27 mouse cellular contexts compared by ENCODE assay signal in genomic region chr2:51049101-51049833, GRCm38 (mm10).
DNase-seq lines count a peak whose midpoint lies in the region; ATAC-seq and TF ChIP-seq lines count a peak whose summit lies in the region.
"Had no signal": no experiment of that assay in that cellular context is flagged by ENCODE, and none has a peak within 500 bp of the region (broad histone marks: within the 10 kb centered on the region; RNA-seq: fewer than 3 reads in every experiment).

No protein-coding gene starts in this region.

- DNase-seq in midbrain, embryonic 10.5 days (ENCODE audit: low spot score): peak; percentile 10
- DNase-seq in ZHBTc4 (ENCODE audit: low read depth, low spot score): peak; percentile 70
- no peak for DNase-seq in gastrocnemius, adult 18-20 months (ENCODE audit: low spot score)
- no peak for DNase-seq in adrenal gland, postnatal 10 days
- DNase-seq: adrenal gland, adult 2 months; B cell, adult 2 months; cerebellum, adult 11-12 months; cerebellum, adult 9-11 months; embryo, embryonic 11 days; heart, postnatal 14 days; kidney, adult 9 months; kidney, postnatal 10 days; layer of hippocampus, postnatal 36 days; left cerebral cortex, postnatal 4 days; liver, postnatal 0 days; lung, postnatal 4 days; right cerebral cortex, postnatal 4 days; thymus, postnatal 4 days had no signal

- WGBS in midbrain, embryonic 10.5 days: 61% methylated on average over 8 of the region's 8 CpGs
- 57% methylated on average over 8 of the region's 8 CpGs for WGBS in midbrain, embryonic 16.5 days
- 51% methylated on average over 8 of the region's 8 CpGs for WGBS in intestine, postnatal 0 days

- no peaks in the 10 kb centered on the region for H3K27me3 ChIP-seq in midbrain, embryonic 10.5 days (ENCODE audit: low read depth, poor library complexity, severe bottlenecking)
- H3K27me3 ChIP-seq in midbrain, embryonic 16.5 days (ENCODE audit: control insufficient read depth, insufficient read depth, low read depth, low read length): no peaks in the 10 kb centered on the region
- H3K27me3 ChIP-seq in intestine, postnatal 0 days (replicated peaks; ENCODE audit: control insufficient read depth, insufficient read depth, low read length): no peaks in the 10 kb centered on the region
- H3K27me3 ChIP-seq: embryonic facial prominence, embryonic 13.5 days; liver, embryonic 12.5 days; megakaryocyte, embryonic 14.5 days; midbrain, embryonic 13.5 days; neural tube, embryonic 15.5 days; Patski had no signal

- H3K4me1 ChIP-seq in midbrain, embryonic 10.5 days: peaks cover 28% of the 10 kb centered on the region
- H3K4me1 ChIP-seq in midbrain, embryonic 16.5 days (ENCODE audit: control insufficient read depth, insufficient read depth, low read length): no peaks in the 10 kb centered on the region; the same call in 1 of the 2 replicates
- H3K4me1 ChIP-seq in intestine, postnatal 0 days (replicated peaks; ENCODE audit: control insufficient read depth, insufficient read depth, low read length): peaks cover 2% of the 10 kb centered on the region; the same call in 1 of the 2 replicates
- H3K4me1 ChIP-seq: liver, embryonic 12.5 days; megakaryocyte, embryonic 14.5 days; neural tube, embryonic 15.5 days had no signal

- no peak for ATAC-seq in midbrain, embryonic 16.5 days
- peak; percentile 83 for ATAC-seq in intestine, postnatal 0 days
- ATAC-seq: hindbrain, embryonic 16.5 days; liver, embryonic 12.5 days; liver, postnatal 0 days; midbrain, embryonic 13.5 days; Patski had no signal

- H3K4me2 ChIP-seq in midbrain, embryonic 16.5 days (ENCODE audit: low read length): no peak overlapping the region
- peak overlapping the region; percentile 14; the same call in 1 of the 2 replicates for H3K4me2 ChIP-seq in intestine, postnatal 0 days (replicated peaks; ENCODE audit: low read depth)
- H3K4me2 ChIP-seq: embryonic facial prominence, embryonic 13.5 days; liver, embryonic 12.5 days; midbrain, embryonic 13.5 days; neural tube, embryonic 15.5 days had no signal

- no peaks in the 10 kb centered on the region for H3K36me3 ChIP-seq in midbrain, embryonic 10.5 days
- no peaks in the 10 kb centered on the region for H3K36me3 ChIP-seq in midbrain, embryonic 16.5 days (ENCODE audit: control insufficient read depth, insufficient read depth, low read length)
- H3K36me3 ChIP-seq in intestine, postnatal 0 days (ENCODE audit: control insufficient read depth, insufficient read depth): no peaks in the 10 kb centered on the region
- H3K36me3 ChIP-seq: embryonic facial prominence, embryonic 13.5 days; liver, embryonic 12.5 days; midbrain, embryonic 13.5 days; neural tube, embryonic 15.5 days had no signal

- H3K9ac ChIP-seq in midbrain, embryonic 16.5 days (ENCODE audit: low read depth, low read length): no peak overlapping the region
- H3K9ac ChIP-seq in intestine, postnatal 0 days (ENCODE audit: low read depth, low read length): no peak overlapping the region
- H3K9ac ChIP-seq: embryonic facial prominence, embryonic 13.5 days; liver, embryonic 12.5 days; liver, postnatal 0 days; midbrain, embryonic 13.5 days; neural tube, embryonic 15.5 days had no signal

- H3K4me3 ChIP-seq in midbrain, embryonic 10.5 days: no peak overlapping the region
- no peak overlapping the region for H3K4me3 ChIP-seq in midbrain, embryonic 16.5 days (ENCODE audit: low read depth, low read length)
- H3K4me3 ChIP-seq in intestine, postnatal 0 days (ENCODE audit: low read depth, low read length): no peak overlapping the region
- H3K4me3 ChIP-seq: embryonic facial prominence, embryonic 13.5 days; liver, embryonic 12.5 days; megakaryocyte, embryonic 14.5 days; midbrain, embryonic 13.5 days; neural tube, embryonic 15.5 days had no signal

- H3K9me3 ChIP-seq in midbrain, embryonic 10.5 days (replicated peaks): no peaks in the 10 kb centered on the region
- no peaks in the 10 kb centered on the region for H3K9me3 ChIP-seq in midbrain, embryonic 16.5 days (replicated peaks; ENCODE audit: control insufficient read depth, low read length, poor library complexity, severe bottlenecking)
- H3K9me3 ChIP-seq in intestine, postnatal 0 days (ENCODE audit: control insufficient read depth): no peaks in the 10 kb centered on the region
- H3K9me3 ChIP-seq: embryonic facial prominence, embryonic 13.5 days; liver, embryonic 12.5 days; megakaryocyte, embryonic 14.5 days; midbrain, embryonic 13.5 days; neural tube, embryonic 15.5 days had no signal

- no peak overlapping the region for H3K27ac ChIP-seq in midbrain, embryonic 10.5 days (replicated peaks)
- H3K27ac ChIP-seq in midbrain, embryonic 16.5 days (ENCODE audit: low read length): no peak overlapping the region
- H3K27ac ChIP-seq in intestine, postnatal 0 days (ENCODE audit: low read depth, low read length): no peak overlapping the region
- H3K27ac ChIP-seq: embryonic facial prominence, embryonic 13.5 days; liver, embryonic 12.5 days; midbrain, embryonic 13.5 days; neural tube, embryonic 15.5 days had no signal

- no peak for TF ChIP-seq CTCF in intestine, postnatal 0 days (IDR thresholded peaks at IDR 0.05; ENCODE audit: low read depth)

Comparison
In these comparisons a context has a peak if more than half of its experiments do, and no peak if none do; other contexts are left out.
1. DNase-seq: peak in midbrain, embryonic 10.5 days (single experiment) and ZHBTc4 (single experiment); none in gastrocnemius, adult 18-20 months (single experiment) and adrenal gland, postnatal 10 days (single experiment).